Mouse (Mus musculus) testis, adult 2 months (tissue): ENCODE measurements around the gene Snph. TPM values are rescaled to one million over a fixed set of nuclear protein-coding genes. Genes with fewer than 3 reads are reported as not detected.
A peak's percentile ranks its signal among the peaks of the same experiment; 100 is the strongest.

Source experiments
- H3K27ac ChIP-seq: fragments of 200-500 bp; 2 replicates; pipeline ENCODE4 v1.5.1; 2012; ENCODE audit warnings: low read depth, low read length; ENCODE audit not compliant: control insufficient read depth, insufficient read depth
- H3K27me3 ChIP-seq: fragments of 200-500 bp; 2 replicates; pipeline ENCODE4 v1.6.1; 2012; ENCODE audit warnings: mild to moderate bottlenecking, low read length, moderate library complexity; ENCODE audit not compliant: control insufficient read depth, insufficient read depth
- H3K36me3 ChIP-seq: fragments of 200-500 bp; 2 replicates; pipeline ENCODE4 v1.6.1; 2012; ENCODE audit warnings: mild to moderate bottlenecking, low read length; ENCODE audit not compliant: control insufficient read depth, insufficient read depth
- H3K4me1 ChIP-seq: fragments of 200-500 bp; 2 replicates; pipeline ENCODE4 v1.6.1; 2012; ENCODE audit warnings: low read length; ENCODE audit not compliant: control insufficient read depth, insufficient read depth
- H3K4me3 ChIP-seq: fragments of 200-500 bp; 2 replicates; pipeline ENCODE4 v1.5.1; 2012; ENCODE audit warnings: low read depth, mild to moderate bottlenecking, low read length, moderate library complexity, mixed read lengths; ENCODE audit not compliant: control insufficient read depth
- CTCF ChIP-seq: fragments of 200-500 bp; IDR thresholded peaks from 2 replicates; pipeline ENCODE4 v1.5.1; 2012; ENCODE audit warnings: low read depth, mild to moderate bottlenecking, inconsistent platforms, low read length, moderate library complexity; ENCODE audit not compliant: control insufficient read depth, insufficient read depth, insufficient replicate concordance
- POLR2A ChIP-seq: fragments of 200-500 bp; IDR thresholded peaks from 2 replicates; pipeline ENCODE4 v1.6.1; 2012; ENCODE audit warnings: low read depth, mild to moderate bottlenecking, inconsistent platforms, low read length, moderate library complexity; ENCODE audit not compliant: control insufficient read depth
- polyA plus RNA-seq: library from polyadenylated mRNA; depleted of rRNA; stranded (reverse); fragments of >200 nt; gene quantifications from 2 replicates; pipeline ENCODE4 v1.2.3, GENCODE M21; 2012

The Snph gene
- polyA plus RNA-seq, 1 experiment: 0.20 TPM

DNA sequence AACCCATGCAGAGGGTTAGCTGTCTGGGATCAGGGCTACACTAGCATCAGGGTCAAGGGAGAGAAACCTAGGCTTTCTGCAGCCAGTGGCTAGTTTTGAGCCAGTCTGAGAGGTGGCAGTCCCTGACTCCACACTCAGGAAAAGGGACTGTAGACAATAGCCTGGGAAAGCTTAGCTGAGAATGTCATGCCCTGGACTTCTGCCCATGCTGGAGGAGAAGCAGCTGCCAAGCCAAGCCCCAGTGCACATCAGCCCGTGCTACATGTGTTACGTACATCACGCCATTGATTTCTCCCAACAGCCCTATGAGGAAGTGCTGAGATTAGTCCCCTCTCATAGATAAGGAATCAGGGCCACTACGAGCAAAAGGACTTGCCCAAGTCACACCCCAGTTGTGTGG, 30.3 kb downstream of the Snph start:
- Histone ChIP-seq H3K4me3 (no peak overlapping the region), H3K27me3 (no peaks in the 10 kb centered on the region), H3K27ac (no peak overlapping the region), H3K4me1 (no peaks in the 10 kb centered on the region; the same call in 1 of the 2 replicates), H3K36me3 (no peaks in the 10 kb centered on the region)
- TF ChIP-seq POLR2A (no peak), CTCF (no peak)

DNA sequence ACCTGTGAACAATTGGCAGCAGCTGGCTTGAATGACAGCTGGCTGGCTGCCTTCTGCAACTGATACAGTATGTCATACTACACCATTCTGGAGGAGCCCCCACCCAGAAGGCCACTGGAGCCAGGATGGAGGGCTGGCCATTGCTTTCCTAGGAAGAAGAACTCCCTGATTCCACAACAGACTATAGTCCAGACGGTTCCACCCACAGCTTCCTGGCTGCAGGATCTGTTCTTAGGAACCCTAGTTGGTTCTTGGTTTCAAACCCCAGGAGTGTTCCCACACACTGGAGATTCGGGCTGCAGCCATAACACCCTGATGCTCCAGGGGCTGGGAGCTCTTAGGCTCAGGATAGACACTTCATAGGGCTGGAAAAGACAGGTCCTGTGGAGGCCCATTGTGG, 34.3 kb downstream of the Snph start:
- TF ChIP-seq POLR2A (no peak), CTCF (no peak)
- no peaks in the 10 kb centered on the region for H3K27me3 ChIP-seq
- H3K27ac ChIP-seq: no peak overlapping the region
- no peak overlapping the region for H3K4me3 ChIP-seq
- no peaks in the 10 kb centered on the region; the same call in 1 of the 2 replicates for H3K4me1 ChIP-seq
- no peaks in the 10 kb centered on the region for H3K36me3 ChIP-seq

DNA sequence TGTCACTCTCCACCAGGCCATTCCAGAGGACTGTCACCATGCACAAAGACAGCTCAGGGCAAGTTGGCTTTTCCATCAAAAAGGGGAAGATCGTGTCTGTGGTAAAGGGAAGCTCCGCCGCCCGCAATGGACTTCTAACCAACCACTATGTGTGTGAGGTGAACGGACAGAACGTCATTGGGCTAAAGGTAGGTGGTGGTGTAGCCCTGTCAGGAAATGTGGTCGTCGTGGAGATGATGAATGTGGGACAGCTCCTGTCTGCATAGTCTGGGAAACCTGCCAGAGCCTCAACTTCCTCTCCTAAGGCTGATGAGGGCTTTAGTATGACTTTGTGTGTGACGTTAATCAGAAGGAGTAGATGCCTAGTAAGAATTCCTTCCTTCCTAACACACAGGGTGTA, 45.1 kb downstream of the Snph start:
- no peaks in the 10 kb centered on the region for H3K4me1 ChIP-seq
- TF ChIP-seq CTCF: no peak
- no peak for TF ChIP-seq POLR2A

DNA sequence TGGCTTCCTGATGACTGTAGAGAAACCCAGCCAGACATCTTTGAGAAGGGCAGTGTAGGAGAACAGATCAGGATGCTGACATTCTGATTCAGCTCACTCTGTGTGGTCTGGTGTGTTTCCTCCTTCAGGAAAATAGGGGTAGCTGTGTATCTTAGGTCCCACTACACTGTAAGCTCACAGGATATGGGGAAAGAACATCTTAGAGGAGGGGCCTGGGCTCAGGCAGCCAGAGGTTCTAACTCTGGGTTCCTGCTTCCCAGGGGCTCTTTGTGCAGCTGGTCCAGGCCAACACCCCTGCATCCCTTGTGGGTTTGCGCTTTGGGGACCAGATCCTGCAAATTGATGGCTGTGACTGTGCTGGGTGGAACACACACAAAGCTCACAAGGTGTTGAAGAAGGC, 45.6 kb downstream of the Snph start:
- Histone ChIP-seq H3K4me1 (no peaks in the 10 kb centered on the region), H3K4me3 (no peak overlapping the region), H3K27ac (no peak overlapping the region), H3K36me3 (no peaks in the 10 kb centered on the region), H3K27me3 (no peaks in the 10 kb centered on the region)
- TF ChIP-seq CTCF (no peak), POLR2A (no peak)

More for the DNA sequence above, 45.1 kb downstream of the Snph start:
- no peak overlapping the region for H3K4me3 ChIP-seq
- H3K27ac ChIP-seq: no peak overlapping the region
- H3K27me3 ChIP-seq: no peaks in the 10 kb centered on the region
- no peaks in the 10 kb centered on the region for H3K36me3 ChIP-seq

DNA sequence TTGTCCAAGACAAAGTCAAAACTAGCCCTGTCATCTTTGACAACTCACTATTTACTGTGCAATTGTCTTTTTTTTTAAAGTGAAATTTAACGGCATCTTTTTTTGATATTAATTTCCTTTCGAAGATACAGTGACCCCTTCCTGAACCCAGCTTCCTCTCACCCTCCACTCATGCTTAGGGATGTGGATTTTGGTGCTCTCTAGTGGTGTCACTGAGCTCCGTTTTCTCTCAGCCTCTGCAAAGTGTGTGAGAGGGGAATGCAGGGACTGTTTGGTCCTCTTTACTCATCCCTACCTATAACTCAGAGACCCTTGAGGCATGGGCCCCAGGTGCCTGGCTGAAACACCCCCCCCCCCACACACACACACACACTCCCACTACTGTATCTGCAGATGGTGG, 46.5 kb downstream of the Snph start:
- H3K36me3 ChIP-seq: no peaks in the 10 kb centered on the region
- no peaks in the 10 kb centered on the region for H3K27me3 ChIP-seq
- no peaks in the 10 kb centered on the region for H3K4me1 ChIP-seq
- no peak overlapping the region for H3K4me3 ChIP-seq
- TF ChIP-seq CTCF (no peak), POLR2A (no peak)
- no peak overlapping the region for H3K27ac ChIP-seq

DNA sequence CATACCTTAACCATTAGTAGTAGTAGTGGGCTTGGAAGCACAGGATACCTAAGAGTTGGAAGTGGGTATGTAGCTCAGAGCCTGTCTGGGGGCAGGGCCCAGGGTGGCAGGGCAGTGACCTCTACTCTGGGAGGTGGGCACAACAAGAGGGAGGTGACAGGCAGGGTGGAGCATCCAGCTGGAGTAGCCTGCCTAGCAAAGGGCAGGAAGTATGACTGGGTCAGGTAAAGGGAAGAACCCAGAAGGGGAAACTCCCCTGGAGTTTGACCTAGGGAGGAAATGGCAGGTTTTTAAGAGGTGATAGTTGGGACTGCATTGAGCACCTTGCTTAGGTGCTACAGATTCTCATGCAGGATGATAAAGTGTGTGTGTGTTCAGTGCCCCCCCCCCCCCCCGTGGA, 51.4 kb downstream of the Snph start:
- no peak overlapping the region for H3K27ac ChIP-seq
- TF ChIP-seq CTCF (no peak), POLR2A (no peak)
- peaks cover 4% of the 10 kb centered on the region; the same call in 1 of the 2 replicates for H3K4me1 ChIP-seq
- no peak overlapping the region for H3K4me3 ChIP-seq
- no peaks in the 10 kb centered on the region for H3K36me3 ChIP-seq
- H3K27me3 ChIP-seq: no peaks in the 10 kb centered on the region

DNA sequence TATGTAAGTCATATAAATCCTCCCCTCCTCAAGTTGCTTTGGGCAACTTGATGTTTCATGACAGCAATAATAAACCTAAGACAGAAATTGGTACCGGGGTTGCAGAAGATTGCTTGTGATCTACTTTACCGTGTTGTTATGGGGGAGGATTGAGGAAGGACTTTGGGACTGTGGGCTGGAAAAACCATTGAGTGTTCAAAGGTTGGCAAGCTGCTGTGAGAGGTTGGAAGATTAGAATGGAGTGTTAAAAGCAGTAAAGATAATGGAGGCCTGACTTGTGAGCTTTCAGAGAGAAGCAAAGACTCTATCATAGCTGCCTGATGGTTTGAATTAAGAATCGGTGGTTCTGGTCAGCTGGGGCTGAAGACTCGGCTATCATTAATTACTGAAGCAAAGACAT, 53.2 kb downstream of the Snph start:
- Histone ChIP-seq H3K4me1 (peaks cover 9% of the 10 kb centered on the region), H3K36me3 (no peaks in the 10 kb centered on the region), H3K27ac (no peak overlapping the region), H3K27me3 (no peaks in the 10 kb centered on the region), H3K4me3 (no peak overlapping the region)
- TF ChIP-seq CTCF (no peak), POLR2A (no peak)

DNA sequence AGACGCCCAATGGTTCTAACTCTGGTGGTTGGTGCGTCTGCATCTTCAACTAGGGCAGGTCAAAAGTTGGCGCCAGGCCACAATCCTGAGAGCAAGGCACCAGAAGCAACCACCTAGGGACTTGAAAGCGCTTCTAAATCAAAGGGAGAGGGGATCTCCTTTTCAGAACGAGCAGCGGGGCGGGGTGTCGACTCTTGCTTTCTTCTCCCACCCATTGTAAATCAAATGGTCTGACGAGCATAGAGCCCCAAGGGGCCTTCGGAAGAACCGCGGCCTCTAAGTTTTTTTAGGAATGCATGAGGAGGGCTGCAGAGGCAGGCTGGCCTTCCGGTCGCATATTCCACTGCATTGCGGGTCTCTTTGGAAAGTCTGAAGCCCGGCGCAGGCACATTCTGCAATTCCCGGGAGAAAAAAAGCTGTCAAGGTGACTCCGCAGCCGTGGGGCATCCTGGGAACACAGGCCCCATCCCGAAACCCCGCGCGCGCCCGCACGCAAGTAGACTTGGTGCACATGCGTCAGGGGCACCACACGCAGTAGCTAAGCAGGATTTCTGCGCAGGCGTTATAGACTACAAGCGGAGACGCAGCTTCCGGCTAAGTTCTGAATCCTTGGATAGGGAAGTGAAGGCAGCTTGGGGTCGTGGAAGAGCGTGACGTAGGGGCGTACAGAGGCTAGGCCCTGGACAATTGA, 56.5 kb downstream of the Snph start:
- peak overlapping the region; percentile 44; the same call in 1 of the 2 replicates for H3K27ac ChIP-seq
- peak overlapping the region; percentile 80 for H3K4me3 ChIP-seq
- TF ChIP-seq CTCF (no peak), POLR2A (peak; percentile 46)
- H3K27me3 ChIP-seq: no peaks in the 10 kb centered on the region
- H3K4me1 ChIP-seq: peaks cover 11% of the 10 kb centered on the region
- H3K36me3 ChIP-seq: no peaks in the 10 kb centered on the region
